Mouse (Mus musculus): ENCODE measurements at regions not wholly inside any gene's neighbourhood (a gene's known extent, or its start where the extent isn't known, plus 50 kb on each side); places are given as distances from the start of the nearest gene placed in this dataset.

DNA sequence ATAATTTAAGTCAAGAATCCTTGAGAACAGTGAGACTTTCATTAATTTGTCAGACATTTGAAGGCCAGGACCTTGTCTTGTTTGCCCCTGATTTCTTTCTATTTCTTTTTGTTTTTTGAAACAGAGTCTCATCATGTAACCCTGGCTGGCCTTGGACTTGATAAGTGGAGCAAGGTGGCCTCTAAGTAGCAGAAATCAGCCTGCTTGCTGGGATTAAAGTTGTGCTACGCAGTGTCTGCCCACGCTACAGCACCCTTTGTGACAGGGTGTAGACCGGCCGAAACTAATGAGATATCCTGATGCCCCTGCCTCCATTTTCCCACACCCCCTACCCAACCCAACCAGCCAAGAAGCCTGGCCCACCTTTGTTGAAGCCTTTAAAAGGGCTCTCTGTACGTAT is 108.6 kb downstream of the Gja1 start:
- 96% methylated on average over 5 of the region's 5 CpGs for WGBS
- H3K27me3 ChIP-seq (ENCODE audit: control insufficient read depth, insufficient read depth, low read length): no peaks in the 10 kb centered on the region
- no peak overlapping the region for H3K4me3 ChIP-seq (replicated peaks; ENCODE audit: insufficient read depth, low read depth, low read length)

GRCm38 (mm10) chr10:56486584-56486983 is 109.5 kb downstream of the Gja1 start:
- DNase-seq: no peak
- no peak overlapping the region for H3K27ac ChIP-seq (ENCODE audit: insufficient read depth, low read length)
- TF ChIP-seq CTCF (IDR thresholded peaks at IDR 0.05; ENCODE audit: borderline replicate concordance, insufficient read depth, low read depth, low read length) (no peak), POLR2A (IDR thresholded peaks at IDR 0.05; ENCODE audit: borderline replicate concordance, insufficient read depth, low read length) (no peak)
- no peaks in the 10 kb centered on the region for H3K27me3 ChIP-seq (ENCODE audit: control insufficient read depth, insufficient read depth, low read length)
- H3K4me3 ChIP-seq (replicated peaks; ENCODE audit: insufficient read depth, low read depth, low read length): no peak overlapping the region
- WGBS: 76% methylated on average over 6 of the region's 6 CpGs
- H3K4me1 ChIP-seq (ENCODE audit: control insufficient read depth, insufficient read depth, low read length): no peaks in the 10 kb centered on the region

More for the DNA sequence above, 108.6 kb downstream of the Gja1 start:
- TF ChIP-seq CTCF (IDR thresholded peaks at IDR 0.05; ENCODE audit: borderline replicate concordance, insufficient read depth, low read depth, low read length): no peak
- no peak for TF ChIP-seq POLR2A (IDR thresholded peaks at IDR 0.05; ENCODE audit: borderline replicate concordance, insufficient read depth, low read length)
- Histone ChIP-seq H3K4me1 (ENCODE audit: control insufficient read depth, insufficient read depth, low read length) (no peaks in the 10 kb centered on the region), H3K27ac (ENCODE audit: insufficient read depth, low read length) (no peak overlapping the region)
- no peak for DNase-seq

GRCm38 (mm10) chr10:56493461-56493860 is 116.3 kb downstream of the Gja1 start:
- Histone ChIP-seq H3K27me3 (ENCODE audit: control insufficient read depth, insufficient read depth, low read length) (no peaks in the 10 kb centered on the region), H3K4me3 (replicated peaks; ENCODE audit: insufficient read depth, low read depth, low read length) (no peak overlapping the region), H3K4me1 (ENCODE audit: control insufficient read depth, insufficient read depth, low read length) (no peaks in the 10 kb centered on the region), H3K27ac (ENCODE audit: insufficient read depth, low read length) (no peak overlapping the region)
- DNase-seq: no peak
- TF ChIP-seq CTCF (IDR thresholded peaks at IDR 0.05; ENCODE audit: borderline replicate concordance, insufficient read depth, low read depth, low read length) (no peak), POLR2A (IDR thresholded peaks at IDR 0.05; ENCODE audit: borderline replicate concordance, insufficient read depth, low read length) (no peak)
- 82% methylated on average over 1 of the region's 1 CpGs for WGBS

DNA sequence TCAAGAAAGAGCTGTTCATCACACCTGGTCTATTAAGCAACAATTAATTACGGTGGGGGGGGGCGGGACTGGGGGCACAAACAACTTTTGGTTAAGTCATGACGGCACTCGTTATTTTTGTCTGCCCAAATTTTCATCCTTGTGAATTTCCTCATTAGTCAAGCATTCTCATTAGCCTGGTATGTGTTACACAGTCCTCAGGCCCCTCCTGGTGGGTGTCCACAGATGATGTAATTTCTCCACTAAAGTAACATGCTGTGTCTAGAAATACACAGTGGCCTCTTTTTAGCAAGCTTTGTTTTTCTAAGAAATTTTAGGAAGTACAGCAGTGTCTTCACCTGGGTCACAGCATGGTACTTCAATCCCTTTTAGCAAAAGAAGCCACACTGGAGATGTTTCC is 118.2 kb downstream of the Gja1 start:
- TF ChIP-seq POLR2A (IDR thresholded peaks at IDR 0.05; ENCODE audit: borderline replicate concordance, insufficient read depth, low read length) (no peak), CTCF (IDR thresholded peaks at IDR 0.05; ENCODE audit: borderline replicate concordance, insufficient read depth, low read depth, low read length) (no peak)
- no peak for DNase-seq
- Histone ChIP-seq H3K27me3 (ENCODE audit: control insufficient read depth, insufficient read depth, low read length) (no peaks in the 10 kb centered on the region), H3K4me1 (ENCODE audit: control insufficient read depth, insufficient read depth, low read length) (no peaks in the 10 kb centered on the region), H3K27ac (ENCODE audit: insufficient read depth, low read length) (no peak overlapping the region), H3K4me3 (replicated peaks; ENCODE audit: insufficient read depth, low read depth, low read length) (no peak overlapping the region)
- 81% methylated on average over 4 of the region's 4 CpGs for WGBS

DNA sequence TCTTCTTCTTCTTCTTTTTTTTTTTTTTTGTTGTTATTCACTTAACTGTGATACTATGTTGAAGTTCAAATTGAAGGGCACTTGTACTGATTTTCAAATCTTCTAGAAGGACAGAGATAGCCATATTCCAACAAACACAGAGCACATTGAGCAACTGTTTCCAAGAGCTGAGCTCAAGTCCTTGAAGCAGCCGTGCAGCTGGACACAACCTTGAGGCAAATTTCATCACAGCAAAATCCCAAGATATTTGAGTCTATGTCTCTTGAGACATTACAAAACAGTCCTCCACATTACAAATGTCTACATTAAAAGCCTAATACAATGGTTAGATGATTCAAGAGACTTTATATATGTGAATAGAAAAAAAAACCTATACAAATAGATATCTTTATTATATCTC is 141.9 kb downstream of the Gja1 start:
- H3K27me3 ChIP-seq (ENCODE audit: control insufficient read depth, insufficient read depth, low read length): no peaks in the 10 kb centered on the region
- H3K4me1 ChIP-seq (ENCODE audit: control insufficient read depth, insufficient read depth, low read length): no peaks in the 10 kb centered on the region
- no peak overlapping the region for H3K27ac ChIP-seq (ENCODE audit: insufficient read depth, low read length)
- 89% methylated on average over 1 of the region's 1 CpGs for WGBS
- TF ChIP-seq POLR2A (IDR thresholded peaks at IDR 0.05; ENCODE audit: borderline replicate concordance, insufficient read depth, low read length) (no peak), CTCF (IDR thresholded peaks at IDR 0.05; ENCODE audit: borderline replicate concordance, insufficient read depth, low read depth, low read length) (no peak)
- no peak for DNase-seq
- no peak overlapping the region for H3K4me3 ChIP-seq (replicated peaks; ENCODE audit: insufficient read depth, low read depth, low read length)

DNA sequence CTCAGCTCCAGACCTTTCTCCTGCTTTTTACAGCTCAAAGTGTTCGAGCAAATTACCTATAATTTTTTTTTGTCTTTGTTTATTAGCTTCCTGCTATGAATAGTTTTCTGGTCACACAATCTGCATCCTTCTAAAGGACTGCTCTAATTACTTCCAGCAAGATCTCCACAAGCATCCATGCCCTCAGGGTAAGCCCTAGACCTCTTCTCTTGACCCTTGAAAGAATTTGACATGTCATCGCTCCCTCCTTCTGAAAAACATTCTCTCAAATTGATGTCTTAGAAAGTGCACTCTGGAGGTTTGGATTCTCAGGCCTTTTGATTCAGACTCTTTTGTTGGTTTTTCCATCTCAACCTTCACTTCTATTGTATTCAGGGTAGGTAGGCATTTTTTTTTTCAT is 148.7 kb downstream of the Gja1 start:
- TF ChIP-seq CTCF (IDR thresholded peaks at IDR 0.05; ENCODE audit: borderline replicate concordance, insufficient read depth, low read depth, low read length): no peak
- TF ChIP-seq POLR2A (IDR thresholded peaks at IDR 0.05; ENCODE audit: borderline replicate concordance, insufficient read depth, low read length): no peak
- WGBS: 80% methylated on average over 2 of the region's 2 CpGs
- no peak for DNase-seq
- no peak overlapping the region for H3K4me3 ChIP-seq (replicated peaks; ENCODE audit: insufficient read depth, low read depth, low read length)
- no peaks in the 10 kb centered on the region for H3K4me1 ChIP-seq (ENCODE audit: control insufficient read depth, insufficient read depth, low read length)
- H3K27me3 ChIP-seq (ENCODE audit: control insufficient read depth, insufficient read depth, low read length): no peaks in the 10 kb centered on the region
- no peak overlapping the region for H3K27ac ChIP-seq (ENCODE audit: insufficient read depth, low read length)

DNA sequence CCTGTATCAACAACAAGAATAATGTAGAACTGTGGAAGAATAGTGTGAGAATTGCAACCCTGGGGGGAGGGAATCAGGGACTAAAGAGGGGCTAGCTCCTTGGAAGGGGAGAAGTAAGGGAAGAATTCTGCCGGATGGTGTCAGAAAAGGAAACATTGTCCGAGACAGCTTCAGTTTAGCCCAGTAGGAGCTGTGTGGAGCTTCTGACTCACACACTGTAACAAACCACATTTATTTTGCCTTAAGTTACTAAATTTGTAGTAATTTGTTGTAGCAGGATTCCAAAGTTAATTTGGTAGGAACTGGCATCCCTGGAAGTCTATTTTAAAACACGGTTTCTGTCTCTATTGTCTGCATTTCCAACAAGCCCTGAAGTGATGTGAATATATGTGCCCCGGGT is 160.0 kb downstream of the Gja1 start:
- no peak for TF ChIP-seq POLR2A (IDR thresholded peaks at IDR 0.05; ENCODE audit: borderline replicate concordance, insufficient read depth, low read length)
- no peak for TF ChIP-seq CTCF (IDR thresholded peaks at IDR 0.05; ENCODE audit: borderline replicate concordance, insufficient read depth, low read depth, low read length)
- Histone ChIP-seq H3K4me1 (ENCODE audit: control insufficient read depth, insufficient read depth, low read length) (no peaks in the 10 kb centered on the region), H3K4me3 (replicated peaks; ENCODE audit: insufficient read depth, low read depth, low read length) (no peak overlapping the region), H3K27ac (ENCODE audit: insufficient read depth, low read length) (no peak overlapping the region), H3K27me3 (ENCODE audit: control insufficient read depth, insufficient read depth, low read length) (no peaks in the 10 kb centered on the region)
- 61% methylated on average over 4 of the region's 4 CpGs for WGBS
- no peak for DNase-seq

GRCm38 (mm10) chr10:56539827-56540511 is 162.8 kb downstream of the Gja1 start:
- H3K4me1 ChIP-seq (ENCODE audit: control insufficient read depth, insufficient read depth, low read length): no peaks in the 10 kb centered on the region
- H3K27ac ChIP-seq (ENCODE audit: insufficient read depth, low read length): no peak overlapping the region
- no peak for DNase-seq
- WGBS: 90% methylated on average over 5 of the region's 5 CpGs
- H3K4me3 ChIP-seq (replicated peaks; ENCODE audit: insufficient read depth, low read depth, low read length): no peak overlapping the region
- H3K27me3 ChIP-seq (ENCODE audit: control insufficient read depth, insufficient read depth, low read length): no peaks in the 10 kb centered on the region
- TF ChIP-seq CTCF (IDR thresholded peaks at IDR 0.05; ENCODE audit: borderline replicate concordance, insufficient read depth, low read depth, low read length) (no peak), POLR2A (IDR thresholded peaks at IDR 0.05; ENCODE audit: borderline replicate concordance, insufficient read depth, low read length) (no peak)

All from cerebellum, adult 2 months (tissue).